Mouse (Mus musculus): ENCODE data around the gene 3110082J24Rik.
A peak's percentile ranks its signal among the peaks of the same experiment; 100 is the strongest.

3110082J24Rik gene

DNA sequence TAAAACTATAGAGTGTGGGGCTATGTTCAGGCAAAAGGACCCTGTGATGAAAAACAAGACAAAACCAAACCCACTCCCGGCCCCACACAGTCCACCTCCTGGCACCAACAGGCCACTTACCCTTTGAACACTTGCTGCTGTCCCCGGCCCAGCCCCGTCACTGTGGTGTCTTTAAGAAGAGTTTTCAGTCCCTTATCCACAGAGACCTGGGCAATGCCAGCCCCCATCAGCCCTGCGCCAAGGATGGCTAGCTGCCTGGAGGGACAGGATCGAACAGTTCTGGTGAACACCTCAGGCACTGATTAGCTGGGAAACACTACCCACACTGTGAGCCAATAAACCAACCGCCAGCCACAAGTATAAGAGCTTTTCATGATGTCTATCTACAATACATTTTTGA lies 22.8 kb upstream of the 3110082J24Rik start:
- H3K36me3 ChIP-seq (ENCODE audit: control insufficient read depth, insufficient read depth, low read length, poor library complexity, severe bottlenecking) = peaks cover 11% of the 10 kb centered on the region
- no peaks in the 10 kb centered on the region for H3K27me3 ChIP-seq (ENCODE audit: control insufficient read depth, insufficient read depth, low read length, poor library complexity, severe bottlenecking)
- DNase-seq (ENCODE audit: low read depth, low spot score) = no peak

DNA sequence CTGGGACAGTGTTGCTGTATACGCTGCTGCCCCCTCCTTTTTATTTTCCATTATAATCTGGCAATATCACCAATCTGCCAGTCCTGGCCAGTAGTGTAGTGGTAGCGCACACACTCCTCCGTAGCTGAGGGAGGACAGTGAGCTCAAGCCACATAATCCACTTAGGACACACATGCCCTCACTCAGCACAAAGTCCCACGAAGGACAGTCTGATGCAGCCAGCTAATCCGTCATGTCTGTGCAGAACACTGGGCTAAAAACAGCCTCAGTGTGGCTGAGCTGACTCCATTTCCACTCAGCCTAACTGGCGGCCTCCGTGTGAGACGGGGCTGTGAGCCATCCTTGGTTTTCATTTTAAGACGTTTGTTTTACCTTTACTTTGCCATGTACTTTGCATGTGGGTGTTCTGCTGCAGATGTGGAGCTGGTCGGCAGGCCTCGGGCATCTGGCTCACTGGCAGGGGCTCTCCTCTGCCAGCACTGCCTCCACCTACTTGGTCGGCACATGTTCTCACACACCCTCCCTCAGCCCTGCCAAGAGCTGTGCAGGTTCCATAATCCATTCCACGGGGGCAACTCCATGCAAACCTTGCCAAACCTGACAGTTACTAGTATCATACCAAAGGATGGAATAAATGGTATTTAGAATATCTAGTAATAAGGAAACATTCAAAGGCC lies 22.2 kb upstream of the 3110082J24Rik start:
- Histone ChIP-seq H3K27me3 (ENCODE audit: control insufficient read depth, insufficient read depth, low read length, poor library complexity, severe bottlenecking) (no peaks in the 10 kb centered on the region), H3K36me3 (ENCODE audit: control insufficient read depth, insufficient read depth, low read length, poor library complexity, severe bottlenecking) (peaks cover 11% of the 10 kb centered on the region)
- no peak for DNase-seq (ENCODE audit: low read depth, low spot score)

DNA sequence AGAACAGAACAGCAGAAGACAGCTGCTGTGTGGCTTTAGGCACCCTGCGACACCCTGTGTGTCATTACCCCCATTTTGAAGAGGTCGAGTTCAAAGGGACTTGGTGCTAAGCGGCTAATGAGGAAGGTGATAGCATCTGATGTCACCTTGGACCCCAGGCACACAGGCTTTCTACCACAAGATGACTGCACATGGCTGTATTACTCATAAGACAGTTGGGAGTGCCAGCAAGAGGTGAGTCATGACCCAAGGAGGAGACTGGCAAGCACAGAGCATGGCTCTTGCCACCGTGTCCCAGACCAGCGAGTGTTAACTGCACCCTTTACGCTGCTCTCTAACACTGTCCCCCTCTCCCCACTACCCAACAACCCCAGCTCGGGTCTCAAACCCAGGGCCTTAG lies 20.9 kb upstream of the 3110082J24Rik start:
- no peak for DNase-seq (ENCODE audit: low read depth, low spot score)
- no peaks in the 10 kb centered on the region for H3K27me3 ChIP-seq (ENCODE audit: control insufficient read depth, insufficient read depth, low read length, poor library complexity, severe bottlenecking)
- peaks cover 11% of the 10 kb centered on the region for H3K36me3 ChIP-seq (ENCODE audit: control insufficient read depth, insufficient read depth, low read length, poor library complexity, severe bottlenecking)

DNA sequence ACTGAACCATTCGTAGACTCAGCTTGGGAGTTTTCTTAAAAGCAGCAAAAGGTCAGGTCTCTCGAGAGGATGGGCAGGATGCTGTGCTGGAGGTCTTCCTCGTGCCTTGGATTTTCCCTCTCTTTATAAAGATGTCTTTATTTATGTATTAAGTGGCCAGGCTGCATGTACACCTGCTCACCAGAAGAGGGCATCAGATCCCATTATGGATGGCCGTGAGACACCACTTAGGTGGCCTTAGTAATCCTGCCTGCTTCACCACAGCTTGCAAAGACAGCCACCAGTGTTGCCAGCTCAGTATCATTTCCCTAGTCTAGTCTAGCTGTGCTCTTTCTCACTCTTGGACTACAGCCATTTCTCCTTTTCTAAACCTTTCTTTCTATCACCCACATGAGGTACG lies 19.7 kb upstream of the 3110082J24Rik start:
- Histone ChIP-seq H3K27me3 (ENCODE audit: control insufficient read depth, insufficient read depth, low read length, poor library complexity, severe bottlenecking) (no peaks in the 10 kb centered on the region), H3K36me3 (ENCODE audit: control insufficient read depth, insufficient read depth, low read length, poor library complexity, severe bottlenecking) (peaks cover 11% of the 10 kb centered on the region)
- DNase-seq (ENCODE audit: low read depth, low spot score) = peak; percentile 61

DNA sequence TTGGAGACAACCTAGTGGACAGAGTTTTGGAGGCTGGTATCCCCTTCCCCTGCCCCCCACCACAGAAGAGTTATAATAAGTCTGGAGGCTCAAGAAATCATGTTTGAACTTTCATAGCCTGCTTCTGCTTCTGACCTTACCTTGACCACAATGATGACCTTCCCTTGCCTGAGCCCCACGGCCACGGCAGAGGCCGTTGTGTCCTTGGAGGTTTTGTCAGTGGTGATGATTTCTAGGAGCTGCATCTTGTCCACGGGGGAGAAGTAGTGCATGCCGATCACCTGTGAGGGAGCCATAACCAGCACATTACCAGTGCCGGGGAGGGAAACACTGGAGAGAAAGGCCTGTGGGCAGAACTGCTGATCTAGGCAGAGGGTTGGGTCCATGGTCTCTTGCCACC lies 16.6 kb upstream of the 3110082J24Rik start:
- no peak for DNase-seq (ENCODE audit: low read depth, low spot score)
- no peaks in the 10 kb centered on the region for H3K27me3 ChIP-seq (ENCODE audit: control insufficient read depth, insufficient read depth, low read length, poor library complexity, severe bottlenecking)
- peaks cover 8% of the 10 kb centered on the region for H3K36me3 ChIP-seq (ENCODE audit: control insufficient read depth, insufficient read depth, low read length, poor library complexity, severe bottlenecking)

DNA sequence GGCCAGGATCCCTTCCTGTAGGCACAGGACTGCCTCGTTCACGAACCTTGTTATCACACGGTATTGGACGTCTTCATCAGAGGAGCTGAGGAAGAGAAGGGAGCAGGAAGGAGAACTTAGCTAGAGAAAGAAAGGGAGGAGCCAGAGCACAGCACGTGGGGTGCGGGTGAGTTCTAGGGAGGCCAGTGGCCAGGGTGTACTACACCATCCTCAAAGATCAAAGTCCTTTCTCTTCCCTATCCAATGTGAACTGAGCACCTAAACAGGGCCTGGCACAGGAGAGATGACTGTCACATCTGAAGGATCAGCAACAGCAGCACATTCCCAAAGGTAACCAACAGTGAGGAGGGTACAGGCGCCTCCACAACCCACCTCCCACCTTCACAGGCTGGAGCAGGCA lies 14.2 kb upstream of the 3110082J24Rik start:
- H3K27me3 ChIP-seq (ENCODE audit: control insufficient read depth, insufficient read depth, low read length, poor library complexity, severe bottlenecking) = no peaks in the 10 kb centered on the region
- H3K36me3 ChIP-seq (ENCODE audit: control insufficient read depth, insufficient read depth, low read length, poor library complexity, severe bottlenecking) = peaks cover 8% of the 10 kb centered on the region
- no peak for DNase-seq (ENCODE audit: low read depth, low spot score)

DNA sequence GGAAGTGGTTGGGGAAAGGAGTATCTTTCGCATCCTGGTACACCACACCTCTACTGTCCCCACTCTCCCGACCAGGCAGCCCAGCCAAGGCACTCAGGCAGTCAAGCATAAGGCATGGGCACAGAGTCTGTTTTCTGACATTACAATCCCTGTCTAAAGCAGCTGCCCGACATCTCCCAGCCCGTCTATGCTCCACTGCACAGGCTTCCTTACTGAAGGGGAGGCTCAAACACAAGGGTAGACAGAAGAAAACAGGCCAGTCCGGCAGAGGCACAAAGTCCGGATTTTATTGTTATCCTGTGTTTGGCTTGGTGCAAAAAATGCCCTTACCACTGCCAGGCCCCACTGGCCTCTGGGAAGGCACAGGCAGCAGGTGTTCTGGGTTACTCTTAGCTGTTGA lies 13.3 kb upstream of the 3110082J24Rik start:
- DNase-seq (ENCODE audit: low read depth, low spot score) = no peak
- peaks cover 5% of the 10 kb centered on the region for H3K36me3 ChIP-seq (ENCODE audit: control insufficient read depth, insufficient read depth, low read length, poor library complexity, severe bottlenecking)
- H3K27me3 ChIP-seq (ENCODE audit: control insufficient read depth, insufficient read depth, low read length, poor library complexity, severe bottlenecking) = no peaks in the 10 kb centered on the region

DNA sequence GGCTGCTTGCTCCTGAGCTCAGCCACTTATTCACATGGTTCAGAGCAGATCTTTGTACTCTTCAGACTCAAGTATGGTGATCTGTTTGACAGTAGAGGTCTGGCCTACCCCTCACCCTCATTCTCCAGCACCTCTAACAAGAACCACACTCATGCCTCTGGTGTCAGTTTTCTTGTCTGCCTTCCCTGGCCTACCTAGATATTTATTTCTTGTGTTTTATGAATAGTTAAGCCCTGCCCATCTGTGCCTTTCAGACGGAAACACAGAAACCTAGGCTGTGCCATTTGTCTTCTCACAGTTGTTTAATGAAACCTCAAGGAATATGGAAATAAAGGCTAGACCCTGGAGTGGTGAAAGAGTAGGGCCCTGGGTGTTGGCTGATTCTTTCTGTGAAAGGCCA lies 12.1 kb upstream of the 3110082J24Rik start:
- H3K36me3 ChIP-seq (ENCODE audit: control insufficient read depth, insufficient read depth, low read length, poor library complexity, severe bottlenecking) = peaks cover 4% of the 10 kb centered on the region
- H3K27me3 ChIP-seq (ENCODE audit: control insufficient read depth, insufficient read depth, low read length, poor library complexity, severe bottlenecking) = no peaks in the 10 kb centered on the region
- DNase-seq (ENCODE audit: low read depth, low spot score) = no peak

DNA sequence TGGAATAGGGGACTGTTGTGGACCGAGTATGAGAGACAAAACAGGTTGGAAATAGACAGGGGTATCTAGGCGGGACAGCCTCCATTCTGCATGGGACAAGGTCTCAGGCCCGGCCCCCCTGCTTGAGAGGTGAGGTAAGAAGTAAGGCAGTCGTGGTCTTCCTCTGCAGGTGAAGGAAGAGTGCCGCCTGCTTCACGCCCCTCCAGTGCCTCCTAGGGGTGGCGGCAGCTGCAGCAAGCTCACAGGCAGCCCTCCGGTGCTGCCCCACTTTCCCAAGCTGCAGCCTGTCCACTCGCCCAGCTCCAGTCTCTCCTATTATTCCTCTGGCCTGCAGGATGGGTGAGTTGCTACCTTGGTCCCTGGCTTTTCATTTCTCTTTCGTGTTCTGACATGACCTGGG lies 9.8 kb upstream of the 3110082J24Rik start:
- Histone ChIP-seq H3K27me3 (ENCODE audit: control insufficient read depth, insufficient read depth, low read length, poor library complexity, severe bottlenecking) (no peaks in the 10 kb centered on the region), H3K36me3 (ENCODE audit: control insufficient read depth, insufficient read depth, low read length, poor library complexity, severe bottlenecking) (peaks cover 4% of the 10 kb centered on the region)
- DNase-seq (ENCODE audit: low read depth, low spot score) = no peak

DNA sequence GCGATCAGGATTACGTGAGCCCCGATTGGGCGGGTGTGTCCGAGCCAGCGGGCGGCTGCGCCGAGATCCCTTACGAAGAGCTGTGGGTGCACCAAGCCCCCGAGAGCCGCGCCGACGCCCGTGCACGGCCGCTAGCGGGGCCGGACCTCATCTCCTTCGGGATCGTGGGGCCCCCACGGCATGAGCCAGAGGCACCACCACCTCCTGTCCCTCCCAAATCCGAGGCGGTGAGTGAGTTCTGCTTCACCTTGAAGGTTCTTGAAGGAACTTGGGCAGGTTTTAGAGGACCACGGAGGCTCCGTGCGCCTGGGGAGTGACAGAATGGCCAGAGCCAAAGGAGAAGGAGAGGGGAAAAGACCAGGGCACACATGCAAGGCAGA lies 8.9 kb upstream of the 3110082J24Rik start:
- Histone ChIP-seq H3K36me3 (ENCODE audit: control insufficient read depth, insufficient read depth, low read length, poor library complexity, severe bottlenecking) (no peaks in the 10 kb centered on the region; the same call in none of the 2 replicates), H3K27me3 (ENCODE audit: control insufficient read depth, insufficient read depth, low read length, poor library complexity, severe bottlenecking) (no peaks in the 10 kb centered on the region)
- DNase-seq (ENCODE audit: low read depth, low spot score) = no peak

DNA sequence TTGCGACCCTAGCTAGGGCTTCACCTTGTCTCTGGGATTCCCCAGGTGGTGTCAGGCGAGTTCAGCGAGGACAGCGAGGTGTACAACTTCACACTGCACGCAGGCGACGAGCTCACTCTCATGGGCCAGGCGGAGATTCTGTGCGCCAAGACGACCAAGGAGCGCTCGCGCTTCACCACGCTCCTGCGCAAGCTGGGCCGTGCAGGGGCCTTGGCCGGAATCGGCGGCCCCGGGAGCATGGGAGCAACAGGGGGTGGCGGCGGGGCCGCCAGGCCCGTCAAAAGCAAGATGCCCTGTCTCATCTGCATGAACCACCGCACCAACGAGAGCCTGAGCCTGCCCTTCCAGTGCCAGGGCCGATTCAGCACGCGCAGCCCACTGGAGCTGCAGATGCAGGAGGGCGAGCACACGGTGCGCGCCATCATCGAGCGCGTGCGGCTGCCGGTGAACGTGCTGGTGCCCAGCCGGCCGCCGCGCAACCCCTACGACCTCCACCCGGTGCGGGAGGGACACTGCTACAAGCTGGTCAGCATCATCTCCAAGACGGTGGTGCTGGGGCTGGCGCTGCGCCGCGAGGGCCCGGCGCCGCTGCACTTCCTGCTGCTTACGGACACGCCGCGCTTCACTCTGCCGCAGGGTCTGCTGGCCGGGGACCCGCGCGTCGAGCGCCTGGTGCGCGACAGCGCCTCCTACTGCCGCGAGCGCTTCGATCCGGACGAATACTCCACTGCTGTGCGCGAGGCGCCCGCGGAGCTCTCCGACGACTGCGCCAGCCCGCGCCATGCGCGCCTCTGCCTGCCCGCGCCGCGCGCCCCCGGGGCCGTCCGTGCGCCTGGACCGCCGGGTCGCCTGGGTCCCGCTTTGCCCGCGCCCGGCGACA lies 8.2 kb upstream of the 3110082J24Rik start:
- Histone ChIP-seq H3K27me3 (ENCODE audit: control insufficient read depth, insufficient read depth, low read length, poor library complexity, severe bottlenecking) (no peaks in the 10 kb centered on the region), H3K36me3 (ENCODE audit: control insufficient read depth, insufficient read depth, low read length, poor library complexity, severe bottlenecking) (no peaks in the 10 kb centered on the region; the same call in none of the 2 replicates)
- DNase-seq (ENCODE audit: low read depth, low spot score) = peak; percentile 70

DNA sequence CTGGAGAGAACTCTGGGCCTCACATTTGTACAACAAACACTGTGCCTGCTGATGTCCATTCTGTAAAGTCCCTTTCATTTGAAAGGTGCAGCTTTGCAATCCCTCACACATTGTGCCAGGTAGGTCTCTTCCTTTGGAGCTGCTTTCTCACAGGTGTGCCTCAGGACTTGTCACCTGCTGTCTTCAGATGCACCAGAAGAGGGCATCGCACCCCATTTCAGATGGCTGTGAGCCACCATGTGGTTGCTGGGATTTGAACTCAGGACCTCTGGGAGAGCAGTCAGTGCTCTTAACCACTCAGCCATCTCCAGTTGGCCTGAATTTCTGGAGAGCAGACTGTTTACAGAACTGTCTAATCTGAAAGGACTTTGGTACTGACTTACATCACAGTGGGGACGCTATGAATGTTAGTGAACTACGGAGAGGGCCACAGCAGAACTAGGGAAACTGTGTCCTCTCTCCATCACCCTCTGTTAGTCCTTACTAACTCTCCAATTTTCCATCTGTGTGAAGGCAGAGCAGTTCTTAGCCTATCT lies 6.7 kb upstream of the 3110082J24Rik start:
- no peaks in the 10 kb centered on the region for H3K36me3 ChIP-seq (ENCODE audit: control insufficient read depth, insufficient read depth, low read length, poor library complexity, severe bottlenecking)
- DNase-seq (ENCODE audit: low read depth, low spot score) = peak; percentile 16
- H3K27me3 ChIP-seq (ENCODE audit: control insufficient read depth, insufficient read depth, low read length, poor library complexity, severe bottlenecking) = no peaks in the 10 kb centered on the region

DNA sequence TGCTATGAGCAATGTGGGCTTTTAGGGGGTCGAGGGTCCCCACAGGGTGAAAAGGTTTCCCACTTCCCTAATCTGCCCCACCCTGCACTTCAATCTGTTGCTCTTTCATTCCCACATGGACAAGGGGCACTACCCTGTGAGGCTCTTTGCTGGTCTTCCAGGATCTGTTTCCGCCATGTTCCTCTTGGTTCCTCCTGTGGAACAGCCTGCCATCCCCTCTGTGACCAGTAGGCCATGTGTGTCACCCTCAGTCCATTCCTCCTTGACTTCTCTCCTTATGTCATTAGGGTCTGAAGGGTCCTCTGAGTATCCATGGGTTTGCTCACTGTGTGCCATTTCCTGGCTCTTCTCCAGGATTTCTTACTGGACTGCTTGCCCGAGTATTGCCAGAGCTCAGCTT lies 5.9 kb upstream of the 3110082J24Rik start:
- no peaks in the 10 kb centered on the region for H3K36me3 ChIP-seq (ENCODE audit: control insufficient read depth, insufficient read depth, low read length, poor library complexity, severe bottlenecking)
- no peaks in the 10 kb centered on the region for H3K27me3 ChIP-seq (ENCODE audit: control insufficient read depth, insufficient read depth, low read length, poor library complexity, severe bottlenecking)
- no peak for DNase-seq (ENCODE audit: low read depth, low spot score)

DNA sequence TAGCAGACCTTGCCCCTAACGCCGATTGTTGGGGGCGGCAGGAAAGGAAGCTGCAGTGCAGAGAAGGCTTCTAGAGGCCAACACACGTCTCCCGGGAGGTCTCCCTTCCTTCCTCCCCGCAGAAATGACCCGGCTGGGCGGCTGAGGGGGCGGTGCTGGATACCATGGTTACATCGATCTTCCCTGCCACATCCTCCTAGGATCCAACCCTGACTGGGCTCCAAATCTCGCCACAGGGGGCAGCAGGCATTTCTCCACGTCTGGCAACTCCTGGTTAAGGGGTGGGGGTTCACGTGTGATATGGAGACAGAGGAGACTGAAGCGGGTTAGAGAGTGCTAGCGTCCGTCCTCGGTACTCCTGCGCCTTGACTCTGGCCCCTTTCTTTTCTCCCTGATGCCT lies 5.2 kb upstream of the 3110082J24Rik start:
- no peak for DNase-seq (ENCODE audit: low read depth, low spot score)

DNA sequence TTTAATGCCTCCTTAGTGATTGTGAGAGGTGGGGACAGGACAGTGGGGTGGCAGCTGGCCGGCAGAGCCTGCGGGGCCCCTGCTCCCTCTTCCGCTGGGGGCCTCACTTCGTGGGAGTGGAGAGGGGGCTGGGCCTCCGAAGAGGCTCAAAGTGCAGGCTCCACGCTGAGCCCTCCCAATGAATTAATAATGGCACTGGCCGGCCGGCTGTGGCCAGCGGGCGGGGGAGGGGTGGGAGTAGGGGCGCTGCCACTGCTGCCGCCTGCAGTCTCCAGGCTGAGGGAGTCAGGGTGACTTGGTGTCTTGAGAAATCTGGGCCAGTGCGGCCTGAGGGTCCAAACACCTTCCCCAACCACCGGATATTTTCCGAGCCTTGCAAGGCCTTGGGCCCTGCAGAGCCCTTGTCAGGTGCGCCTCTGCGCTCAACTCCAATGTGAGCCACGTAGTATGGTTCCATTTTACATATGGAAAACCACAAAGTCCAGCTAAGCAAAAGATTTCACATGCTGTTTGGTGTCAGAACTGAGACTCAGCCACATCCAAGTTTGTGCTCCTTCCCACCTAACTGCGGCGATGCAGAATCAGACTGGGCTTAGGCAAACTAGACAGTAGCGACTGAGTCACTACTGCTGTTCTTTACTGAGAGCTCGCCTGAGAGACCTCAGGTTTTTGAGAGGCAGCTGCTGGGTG lies 4.6 kb upstream of the 3110082J24Rik start:
- Histone ChIP-seq H3K27me3 (ENCODE audit: control insufficient read depth, insufficient read depth, low read length, poor library complexity, severe bottlenecking) (no peaks in the 10 kb centered on the region), H3K36me3 (ENCODE audit: control insufficient read depth, insufficient read depth, low read length, poor library complexity, severe bottlenecking) (no peaks in the 10 kb centered on the region)
- no peak for DNase-seq (ENCODE audit: low read depth, low spot score)

More for the DNA sequence above, 5.2 kb upstream of the 3110082J24Rik start:
- H3K36me3 ChIP-seq (ENCODE audit: control insufficient read depth, insufficient read depth, low read length, poor library complexity, severe bottlenecking) = no peaks in the 10 kb centered on the region
- H3K27me3 ChIP-seq (ENCODE audit: control insufficient read depth, insufficient read depth, low read length, poor library complexity, severe bottlenecking) = no peaks in the 10 kb centered on the region

Data from splenic B cell, adult 2 months (primary cell).